Mouse (Mus musculus): ENCODE results near the gene Tango2.

The Tango2 gene

DNA sequence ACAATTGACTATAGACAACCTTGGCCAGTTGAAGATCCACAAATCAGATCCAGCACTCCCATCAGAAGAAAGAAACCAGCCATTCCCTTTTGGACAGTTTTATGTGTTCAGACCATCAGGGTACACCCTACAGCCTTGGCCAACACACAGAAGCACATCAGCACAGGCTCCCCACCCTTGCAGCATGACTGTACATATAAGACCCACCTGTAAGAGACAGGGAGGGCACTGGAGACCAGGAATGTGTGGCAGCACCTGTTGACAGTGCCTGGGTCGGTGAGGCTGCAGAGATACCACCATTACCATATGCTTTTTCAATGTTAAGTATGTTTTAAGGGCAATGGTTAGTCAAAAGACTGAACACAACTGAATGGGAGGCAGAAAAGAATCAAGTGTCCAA, 94.0 kb downstream of the Tango2 start:
- in situ Hi-C loops (cut with MboI, MseI) = no loop called here

DNA sequence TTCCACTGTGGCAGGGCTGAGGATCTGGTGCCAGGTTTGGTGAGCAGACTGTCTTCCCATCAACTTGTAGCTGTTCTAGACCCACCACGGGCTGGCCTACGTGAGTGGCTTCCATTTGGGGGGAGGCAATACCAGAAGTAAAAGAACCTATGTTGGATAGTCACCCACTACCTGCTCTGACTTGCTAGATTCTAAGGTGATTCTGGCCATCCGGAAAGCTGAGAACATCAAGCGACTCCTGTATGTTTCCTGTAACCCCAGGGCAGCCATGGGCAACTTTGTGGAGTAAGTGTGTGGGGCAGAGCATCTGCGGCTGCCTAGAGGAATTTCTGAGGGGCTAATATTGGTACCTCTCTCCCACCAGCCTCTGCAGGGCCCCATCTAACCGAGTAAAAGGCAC, 95.2 kb downstream of the Tango2 start:
- in situ Hi-C loops (cut with MboI, MseI) = no loop called here

DNA sequence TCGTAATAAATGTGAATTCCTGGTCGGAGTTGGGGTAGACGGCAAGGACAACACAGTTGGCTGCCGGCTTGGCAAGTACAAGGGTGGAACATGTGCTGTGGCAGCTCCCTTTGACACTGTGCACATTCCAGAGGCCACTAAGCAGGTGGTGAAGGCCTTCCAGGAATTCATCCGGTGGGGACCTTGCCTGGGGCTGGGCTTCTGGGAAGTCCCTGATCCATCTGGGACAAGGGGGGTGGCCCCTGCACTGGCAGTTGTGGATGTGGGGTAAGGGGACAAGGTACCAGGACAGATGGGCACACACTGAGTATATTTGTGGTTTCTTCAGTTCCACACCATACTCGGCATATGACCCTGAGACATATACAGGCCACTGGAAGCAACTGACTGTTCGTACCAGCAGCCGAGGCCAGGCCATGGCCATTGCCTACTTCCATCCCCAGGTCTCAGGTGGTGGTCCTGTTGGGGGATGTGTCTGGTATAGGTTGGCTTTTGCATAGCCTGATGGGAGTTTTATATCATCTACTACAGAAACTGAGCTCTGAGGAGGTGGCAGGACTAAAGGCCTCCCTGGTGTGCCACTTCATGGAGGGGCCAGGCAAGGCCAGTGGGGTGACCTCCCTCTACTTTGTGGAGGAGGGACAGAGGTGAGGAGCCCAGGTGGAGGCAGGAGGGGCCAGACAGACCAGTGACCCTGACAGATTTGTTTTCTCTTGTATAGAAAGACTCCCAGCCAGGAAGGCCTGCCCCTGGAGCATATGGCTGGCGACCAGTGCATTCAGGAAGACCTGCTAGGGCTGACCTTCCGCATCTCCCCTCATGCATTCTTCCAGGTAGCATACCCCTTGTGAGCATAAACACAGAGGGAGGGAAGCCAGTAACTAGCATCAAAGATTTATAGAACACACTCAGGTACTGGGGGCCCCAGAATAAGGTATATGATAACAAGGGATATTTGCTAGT, 96.8 kb downstream of the Tango2 start:
- in situ Hi-C loops (cut with MboI, MseI) = no loop called here

All from regulatory T cell (primary cell).